Mouse (Mus musculus) myocyte (in vitro differentiated cells): ENCODE data around the gene Rnf43.

Experiments
- CEBPB ChIP-seq: IDR thresholded peaks from 2 replicates; pipeline ENCODE4 v1.6.1; 2011; ENCODE audit warnings: mild to moderate bottlenecking, moderate library complexity; ENCODE audit not compliant: poor library complexity, insufficient read depth, severe bottlenecking
- E2F4 ChIP-seq: IDR thresholded peaks from one replicate; pipeline ENCODE4 v1.6.1; 2011; ENCODE audit warnings: mild to moderate bottlenecking, control low read depth, moderate library complexity; ENCODE audit not compliant: insufficient read depth
- MAX ChIP-seq: IDR thresholded peaks from one replicate; pipeline ENCODE4 v1.6.1; 2011; ENCODE audit warnings: low read depth, mild to moderate bottlenecking, control low read depth
- MYOD1 ChIP-seq, 3 experiments: IDR thresholded peaks; one replicate each; pipeline ENCODE4 v1.6.1; 2011; ENCODE audit warnings: control low read depth in 2 of 3, low read depth in 2 of 3, mild to moderate bottlenecking in 2 of 3, moderate library complexity in 1 of 3; ENCODE audit not compliant: insufficient read length in 2 of 3, control insufficient read depth in 1 of 3
- MYOG ChIP-seq, 3 experiments: IDR thresholded peaks; one replicate each; pipeline ENCODE4 v1.6.1; 2011; ENCODE audit warnings: control low read depth in 2 of 3, low read depth in 2 of 3, mild to moderate bottlenecking in 2 of 3; ENCODE audit not compliant: insufficient read length in 2 of 3, control insufficient read depth in 1 of 3, insufficient read depth in 1 of 3
- POLR2A ChIP-seq: IDR thresholded peaks from one replicate; pipeline ENCODE4 v1.6.1; 2011; ENCODE audit warnings: low read depth, mild to moderate bottlenecking, control low read depth, moderate library complexity; ENCODE audit not compliant: insufficient read length
- POLR2AphosphoS2 ChIP-seq: IDR thresholded peaks from one replicate; pipeline ENCODE4 v1.6.1; 2011; ENCODE audit warnings: low read depth, control low read depth; ENCODE audit not compliant: insufficient read length
- REST ChIP-seq: IDR thresholded peaks from one replicate; pipeline ENCODE4 v1.6.1; 2011; ENCODE audit warnings: mild to moderate bottlenecking, control low read depth, moderate library complexity; ENCODE audit not compliant: insufficient read depth, insufficient read length
- SRF ChIP-seq: IDR thresholded peaks from one replicate; pipeline ENCODE4 v1.6.1; 2011; ENCODE audit warnings: low read depth; ENCODE audit not compliant: control insufficient read depth, insufficient read length
- TCF12 ChIP-seq: IDR thresholded peaks from one replicate; pipeline ENCODE4 v1.6.1; 2011; ENCODE audit warnings: mild to moderate bottlenecking, control low read depth; ENCODE audit not compliant: poor library complexity, insufficient read depth, severe bottlenecking
- TCF3 ChIP-seq: IDR thresholded peaks from one replicate; pipeline ENCODE4 v1.6.1; 2011; ENCODE audit warnings: low read depth, control low read depth; ENCODE audit not compliant: insufficient read length
- USF1 ChIP-seq: IDR thresholded peaks from one replicate; pipeline ENCODE4 v1.6.1; 2011; ENCODE audit warnings: low read depth, mild to moderate bottlenecking, control low read depth, moderate library complexity

DNA sequence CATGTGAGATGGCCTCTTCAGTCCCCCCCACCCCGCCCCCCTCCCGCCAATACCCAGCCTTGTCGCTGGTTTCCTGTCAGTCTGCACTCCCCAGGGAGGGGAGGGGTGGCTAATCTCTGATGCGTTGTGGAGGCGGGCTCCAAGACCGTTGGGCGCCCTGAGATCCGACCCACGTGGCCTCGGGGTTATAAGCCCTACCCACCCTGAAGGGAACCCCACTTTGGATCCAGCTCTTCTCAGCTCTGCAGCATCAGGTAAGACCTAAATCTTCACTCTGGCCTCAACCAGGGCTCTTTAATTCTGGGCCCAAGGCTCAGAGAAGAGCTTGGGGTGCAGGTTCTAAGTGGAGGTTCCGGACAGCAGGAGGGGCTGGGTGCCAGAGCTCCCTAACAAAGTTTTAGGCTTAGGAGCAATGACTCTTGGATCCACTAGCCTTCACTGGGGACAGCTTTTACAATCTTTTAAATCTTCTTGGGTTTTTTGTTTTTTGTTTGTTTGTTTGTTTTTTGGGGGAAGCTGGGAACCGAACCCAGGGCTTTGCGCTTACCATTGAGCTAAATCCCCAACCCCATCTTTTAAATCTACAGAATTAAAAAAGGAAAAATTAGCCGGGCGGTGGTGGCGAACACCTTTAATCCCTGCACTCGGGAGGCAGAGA, 93.0 kb downstream of the Rnf43 start:
- TF ChIP-seq MYOD1 (IDR thresholded peaks at IDR 0.05; ENCODE audit: control insufficient read depth in 1 of 3, insufficient read length in 2 of 3, low read depth in 2 of 3) (no peak), POLR2A (no peak), POLR2AphosphoS2 (no peak), CEBPB (no peak), TCF12 (no peak), USF1 (peak; percentile 77), TCF3 (no peak), MAX (no peak), MYOG (IDR thresholded peaks at IDR 0.05; ENCODE audit: control insufficient read depth in 1 of 3, insufficient read depth in 1 of 3, insufficient read length in 2 of 3, low read depth in 2 of 3) (no peak), E2F4 (no peak), REST (no peak), SRF (no peak)
